Mouse (Mus musculus) urinary bladder, postnatal 36 days (tissue): ENCODE results near the gene Mrgprh.

Experiments
- DNase-seq, 2 experiments: peaks; one replicate each; pipeline ENCODE4 v3.0.0; 2022; ENCODE audit warnings: low spot score in 2 of 2, mixed read lengths in 1 of 2

Mrgprh gene

GRCm38 (mm10) chr17:12916588-12917380, 41.0 kb downstream of the Mrgprh start:
- DNase-seq, result peak in 1 of 2 experiments; percentile 45

GRCm38 (mm10) chr17:12921073-12921472, 45.2 kb downstream of the Mrgprh start:
- DNase-seq, result no peak

- DNase-seq, result no peak
Measured at GRCm38 (mm10) chr17:12925001-12925400, 49.2 kb downstream of the Mrgprh start.

GRCm38 (mm10) chr17:12925703-12926180, 49.9 kb downstream of the Mrgprh start:
- DNase-seq, result no peak
